Mouse (Mus musculus): Measurements from ENCODE around the gene Rtl6. TPM values are rescaled to one million over a fixed set of nuclear protein-coding genes. Genes with fewer than 3 reads are reported as not detected.

The Rtl6 gene
- total and polyA plus RNA-seq, 3 experiments, result 6.8 to 7.6 (median 6.9) TPM

GRCm38 (mm10) chr15:84535953-84536352 is 21.7 kb downstream of the Rtl6 start:
- TF ChIP-seq POLR2A (IDR thresholded peaks at IDR 0.05; ENCODE audit: insufficient read depth, low read depth, low read length), result no peak
- peak; percentile 73 for TF ChIP-seq CTCF (IDR thresholded peaks at IDR 0.05)
- intact Hi-C loops (cut with DNase I), result loop anchor here (1.0 kb wide), 1 partner anchor 78 kb away; no protein-coding TSS in a partner anchor
- Histone ChIP-seq H3K9ac (ENCODE audit: low read depth, low read length) (no peak overlapping the region), H3K27me3 (ENCODE audit: control insufficient read depth, insufficient read depth, low read length) (no peaks in the 10 kb centered on the region; the same call in 1 of the 2 replicates), H3K36me3 (ENCODE audit: control insufficient read depth, insufficient read depth, low read length) (no peaks in the 10 kb centered on the region), H3K79me2 (replicated peaks; ENCODE audit: control insufficient read depth, insufficient read depth, low read length) (no peaks in the 10 kb centered on the region), H3K4me1 (ENCODE audit: control insufficient read depth, insufficient read depth, low read length) (no peaks in the 10 kb centered on the region), H3K4me3 (no peak overlapping the region), H3K27ac (no peak overlapping the region)
- 92% methylated on average over 2 of the region's 2 CpGs for WGBS
- DNase-seq, result peak in 1 of 2 experiments; percentile 30

GRCm38 (mm10) chr15:84532211-84532610 is 25.4 kb downstream of the Rtl6 start:
- Histone ChIP-seq H3K36me3 (ENCODE audit: control insufficient read depth, insufficient read depth, low read length) (no peaks in the 10 kb centered on the region), H3K4me1 (ENCODE audit: control insufficient read depth, insufficient read depth, low read length) (no peaks in the 10 kb centered on the region), H3K9ac (ENCODE audit: low read depth, low read length) (no peak overlapping the region), H3K27ac (no peak overlapping the region), H3K4me3 (no peak overlapping the region), H3K79me2 (replicated peaks; ENCODE audit: control insufficient read depth, insufficient read depth, low read length) (no peaks in the 10 kb centered on the region), H3K27me3 (ENCODE audit: control insufficient read depth, insufficient read depth, low read length) (no peaks in the 10 kb centered on the region; the same call in 1 of the 2 replicates)
- intact Hi-C loops (cut with DNase I), result no loop called here
- WGBS, result 68% methylated on average over 2 of the region's 2 CpGs
- no peak for DNase-seq
- TF ChIP-seq EP300 (IDR thresholded peaks at IDR 0.05; ENCODE audit: insufficient read depth, low read depth, low read length) (no peak), POLR2A (IDR thresholded peaks at IDR 0.05; ENCODE audit: insufficient read depth, low read depth, low read length) (no peak), CTCF (IDR thresholded peaks at IDR 0.05) (no peak)

- Histone ChIP-seq H3K79me2 (replicated peaks; ENCODE audit: control insufficient read depth, insufficient read depth, low read length) (no peaks in the 10 kb centered on the region), H3K36me3 (ENCODE audit: control insufficient read depth, insufficient read depth, low read length) (no peaks in the 10 kb centered on the region), H3K27ac (no peak overlapping the region), H3K27me3 (ENCODE audit: control insufficient read depth, insufficient read depth, low read length) (no peaks in the 10 kb centered on the region; the same call in 1 of the 2 replicates), H3K4me3 (no peak overlapping the region), H3K9ac (ENCODE audit: low read depth, low read length) (no peak overlapping the region), H3K4me1 (ENCODE audit: control insufficient read depth, insufficient read depth, low read length) (no peaks in the 10 kb centered on the region)
- intact Hi-C loops (cut with DNase I), result no loop called here
- TF ChIP-seq POLR2A (IDR thresholded peaks at IDR 0.05; ENCODE audit: insufficient read depth, low read depth, low read length), result no peak
- TF ChIP-seq EP300 (IDR thresholded peaks at IDR 0.05; ENCODE audit: insufficient read depth, low read depth, low read length), result no peak
- no peak for TF ChIP-seq CTCF (IDR thresholded peaks at IDR 0.05)
- no peak for DNase-seq
- WGBS, result 54% methylated on average over 10 of the region's 10 CpGs
Measured at GRCm38 (mm10) chr15:84531535-84531934, 26.1 kb downstream of the Rtl6 start.

GRCm38 (mm10) chr15:84526921-84527320 is 30.7 kb downstream of the Rtl6 start:
- Histone ChIP-seq H3K9ac (ENCODE audit: low read depth, low read length) (no peak overlapping the region), H3K4me1 (ENCODE audit: control insufficient read depth, insufficient read depth, low read length) (no peaks in the 10 kb centered on the region), H3K36me3 (ENCODE audit: control insufficient read depth, insufficient read depth, low read length) (no peaks in the 10 kb centered on the region), H3K79me2 (replicated peaks; ENCODE audit: control insufficient read depth, insufficient read depth, low read length) (no peaks in the 10 kb centered on the region), H3K27ac (no peak overlapping the region), H3K4me3 (no peak overlapping the region), H3K27me3 (ENCODE audit: control insufficient read depth, insufficient read depth, low read length) (no peaks in the 10 kb centered on the region)
- intact Hi-C loops (cut with DNase I), result no loop called here
- no peak for TF ChIP-seq POLR2A (IDR thresholded peaks at IDR 0.05; ENCODE audit: insufficient read depth, low read depth, low read length)
- no peak for TF ChIP-seq EP300 (IDR thresholded peaks at IDR 0.05; ENCODE audit: insufficient read depth, low read depth, low read length)
- no peak for TF ChIP-seq CTCF (IDR thresholded peaks at IDR 0.05)
- 66% methylated on average over 14 of the region's 14 CpGs for WGBS
- DNase-seq, result no peak

GRCm38 (mm10) chr15:84525222-84525883 is 32.3 kb downstream of the Rtl6 start:
- Histone ChIP-seq H3K4me1 (ENCODE audit: control insufficient read depth, insufficient read depth, low read length) (no peaks in the 10 kb centered on the region), H3K79me2 (replicated peaks; ENCODE audit: control insufficient read depth, insufficient read depth, low read length) (no peaks in the 10 kb centered on the region), H3K27ac (no peak overlapping the region), H3K27me3 (ENCODE audit: control insufficient read depth, insufficient read depth, low read length) (no peaks in the 10 kb centered on the region), H3K9ac (ENCODE audit: low read depth, low read length) (no peak overlapping the region), H3K36me3 (ENCODE audit: control insufficient read depth, insufficient read depth, low read length) (no peaks in the 10 kb centered on the region), H3K4me3 (no peak overlapping the region)
- 57% methylated on average over 5 of the region's 5 CpGs for WGBS
- DNase-seq, result no peak
- intact Hi-C loops (cut with DNase I), result no loop called here
- no peak for TF ChIP-seq EP300 (IDR thresholded peaks at IDR 0.05; ENCODE audit: insufficient read depth, low read depth, low read length)
- TF ChIP-seq POLR2A (IDR thresholded peaks at IDR 0.05; ENCODE audit: insufficient read depth, low read depth, low read length), result no peak
- no peak for TF ChIP-seq CTCF (IDR thresholded peaks at IDR 0.05)

GRCm38 (mm10) chr15:84522953-84523689 is 34.5 kb downstream of the Rtl6 start:
- DNase-seq, result no peak
- no peak overlapping the region for H3K9ac ChIP-seq (ENCODE audit: low read depth, low read length)
- H3K4me3 ChIP-seq, result no peak overlapping the region
- TF ChIP-seq POLR2A (IDR thresholded peaks at IDR 0.05; ENCODE audit: insufficient read depth, low read depth, low read length) (no peak), EP300 (IDR thresholded peaks at IDR 0.05; ENCODE audit: insufficient read depth, low read depth, low read length) (no peak), CTCF (IDR thresholded peaks at IDR 0.05) (no peak)
- no peaks in the 10 kb centered on the region for H3K27me3 ChIP-seq (ENCODE audit: control insufficient read depth, insufficient read depth, low read length)
- H3K27ac ChIP-seq, result no peak overlapping the region
- H3K4me1 ChIP-seq (ENCODE audit: control insufficient read depth, insufficient read depth, low read length), result no peaks in the 10 kb centered on the region
- WGBS, result 86% methylated on average over 8 of the region's 8 CpGs
- intact Hi-C loops (cut with DNase I), result no loop called here
- no peaks in the 10 kb centered on the region for H3K79me2 ChIP-seq (replicated peaks; ENCODE audit: control insufficient read depth, insufficient read depth, low read length)
- H3K36me3 ChIP-seq (ENCODE audit: control insufficient read depth, insufficient read depth, low read length), result no peaks in the 10 kb centered on the region

Measured in heart, adult 2 months (tissue).